Mouse (Mus musculus) heart, adult 2 months (tissue): ENCODE results near the gene Rab8b. TPM values are rescaled to one million over a fixed set of nuclear protein-coding genes. Genes with fewer than 3 reads are reported as not detected.

Experiments used
- DNase-seq, 2 experiments: peaks; one replicate each; pipeline ENCODE4 v3.0.0; 2021
- H3K27ac ChIP-seq: fragments of 200-600 bp; 2 replicates; pipeline ENCODE4 v1.8.1; 2022
- H3K27me3 ChIP-seq: fragments of 200-500 bp; 2 replicates; pipeline ENCODE4 v1.6.1; 2012; ENCODE audit warnings: mild to moderate bottlenecking, low read length, inconsistent platforms, mixed read lengths; ENCODE audit not compliant: control insufficient read depth, insufficient read depth
- H3K36me3 ChIP-seq: fragments of 200-500 bp; 2 replicates; pipeline ENCODE4 v1.6.1; 2012; ENCODE audit warnings: low read length, inconsistent platforms; ENCODE audit not compliant: control insufficient read depth, insufficient read depth
- H3K4me1 ChIP-seq: fragments of 200-500 bp; 2 replicates; pipeline ENCODE4 v1.6.1; 2011; ENCODE audit warnings: low read length; ENCODE audit not compliant: control insufficient read depth, insufficient read depth
- H3K4me3 ChIP-seq: fragments of 200-600 bp; 2 replicates; pipeline ENCODE4 v1.8.1; 2022
- H3K79me2 ChIP-seq: fragments of 200-500 bp; replicated peaks from 2 replicates; pipeline ENCODE4 v1.6.1; 2012; ENCODE audit warnings: mild to moderate bottlenecking, inconsistent platforms, low read length, moderate library complexity, mixed read lengths; ENCODE audit not compliant: control insufficient read depth, insufficient read depth
- H3K9ac ChIP-seq: fragments of 200-500 bp; 2 replicates; pipeline ENCODE4 v1.6.1; 2012; ENCODE audit warnings: low read depth, mild to moderate bottlenecking, control low read depth, inconsistent platforms, low read length, mixed read lengths
- CTCF ChIP-seq: fragments of 200-600 bp; IDR thresholded peaks from 2 replicates; pipeline ENCODE4 v1.8.1; 2022; ENCODE audit warnings: antibody characterized with exemption, mild to moderate bottlenecking, moderate library complexity
- EP300 ChIP-seq: fragments of 200-500 bp; IDR thresholded peaks from 2 replicates; pipeline ENCODE4 v1.6.1; 2011; ENCODE audit warnings: low read depth, low read length, control low read depth; ENCODE audit not compliant: insufficient read depth
- POLR2A ChIP-seq: fragments of 200-500 bp; IDR thresholded peaks from 2 replicates; pipeline ENCODE4 v1.6.1; 2011; ENCODE audit warnings: mild to moderate bottlenecking, low read depth, low read length, control low read depth; ENCODE audit not compliant: insufficient read depth
- WGBS: fragments of 180-500 bp; shearing (Covaris S2); methylation state at CpG from one replicate; pipeline ENCODE4 v1.1.7; 2018; 5-methylcytosine and 5-hydroxymethylcytosine counted together
- intact Hi-C: fragments of 180-260 bp; cut with DNase I; formaldehyde crosslinking; loops from one replicate; pipeline ENCODE4 v1.15.1; 2025
- polyA plus RNA-seq: library from polyadenylated mRNA; depleted of rRNA; stranded (reverse); fragments of >200 nt; gene quantifications from 2 replicates; pipeline ENCODE4 v1.2.3, GENCODE M21; 2012
- total RNA-seq, 2 experiments: library from RNA; stranded (reverse); gene quantifications; 2 replicates each; pipeline ENCODE4 v1.2.3; 2021

Rab8b gene
- total and polyA plus RNA-seq, 3 experiments, result 5.5 to 9.8 (median 8.5) TPM

- TF ChIP-seq POLR2A (no peak), EP300 (no peak), CTCF (no peak)
- WGBS, result 78% methylated on average over 19 of the region's 19 CpGs
Observed at GRCm38 (mm10) chr9:66933869-66934808, 14.7 kb upstream of the Rab8b start.

GRCm38 (mm10) chr9:66930351-66930750 is 10.9 kb upstream of the Rab8b start:
- WGBS, result 64% methylated on average over 7 of the region's 7 CpGs
- TF ChIP-seq CTCF (no peak), POLR2A (no peak), EP300 (no peak)
- no peak overlapping the region for H3K27ac ChIP-seq
- H3K4me3 ChIP-seq, result no peak overlapping the region
- 0 out of 2 replicates have a peak, but pooled peaks cover 2% of the 10 kb centered on the region for H3K27me3 ChIP-seq
- no peak overlapping the region for H3K9ac ChIP-seq
- DNase-seq, result no peak
- no peaks in the 10 kb centered on the region for H3K4me1 ChIP-seq
- H3K79me2 ChIP-seq, result no peaks in the 10 kb centered on the region
- H3K36me3 ChIP-seq, result no peaks in the 10 kb centered on the region
- intact Hi-C loops, result no loop called here

More at GRCm38 (mm10) chr9:66933869-66934808, 14.7 kb upstream of the Rab8b start:
- H3K27ac ChIP-seq, result no peak overlapping the region
- DNase-seq, result no peak
- no peaks in the 10 kb centered on the region; the same call in 1 of the 2 replicates for H3K4me1 ChIP-seq
- intact Hi-C loops, result no loop called here
- no peaks in the 10 kb centered on the region for H3K79me2 ChIP-seq
- no peaks in the 10 kb centered on the region for H3K36me3 ChIP-seq
- H3K9ac ChIP-seq, result no peak overlapping the region
- H3K27me3 ChIP-seq, result no peaks in the 10 kb centered on the region
- H3K4me3 ChIP-seq, result no peak overlapping the region

GRCm38 (mm10) chr9:66927696-66928402 is 8.4 kb upstream of the Rab8b start:
- intact Hi-C loops, result no loop called here

GRCm38 (mm10) chr9:66925853-66926252 is 6.4 kb upstream of the Rab8b start:
- H3K27me3 ChIP-seq, result 0 out of 2 replicates have a peak, but pooled peaks cover 3% of the 10 kb centered on the region
- 72% methylated on average over 3 of the region's 3 CpGs for WGBS
- H3K36me3 ChIP-seq, result no peaks in the 10 kb centered on the region
- no peak overlapping the region for H3K27ac ChIP-seq
- H3K79me2 ChIP-seq, result no peaks in the 10 kb centered on the region
- H3K9ac ChIP-seq, result no peak overlapping the region
- TF ChIP-seq POLR2A (no peak), EP300 (no peak), CTCF (no peak)
- no peak overlapping the region for H3K4me3 ChIP-seq
- no peaks in the 10 kb centered on the region for H3K4me1 ChIP-seq
- intact Hi-C loops, result no loop called here
- DNase-seq, result no peak

More at GRCm38 (mm10) chr9:66927696-66928402, 8.4 kb upstream of the Rab8b start:
- Histone ChIP-seq H3K79me2 (no peaks in the 10 kb centered on the region), H3K36me3 (no peaks in the 10 kb centered on the region), H3K4me1 (no peaks in the 10 kb centered on the region), H3K9ac (no peak overlapping the region), H3K4me3 (no peak overlapping the region), H3K27ac (no peak overlapping the region), H3K27me3 (0 out of 2 replicates have a peak, but pooled peaks cover 2% of the 10 kb centered on the region)
- no peak for TF ChIP-seq EP300
- no peak for TF ChIP-seq CTCF
- no peak for TF ChIP-seq POLR2A
- DNase-seq, result no peak
- 95% methylated on average over 8 of the region's 8 CpGs for WGBS

- Histone ChIP-seq H3K4me3 (no peak overlapping the region), H3K4me1 (peaks cover 9% of the 10 kb centered on the region), H3K36me3 (peaks cover 8% of the 10 kb centered on the region), H3K27ac (no peak overlapping the region), H3K9ac (no peak overlapping the region), H3K27me3 (0 out of 2 replicates have a peak, but pooled peaks cover 1% of the 10 kb centered on the region), H3K79me2 (no peaks in the 10 kb centered on the region; the same call in 1 of the 2 replicates)
- DNase-seq, result no peak
- WGBS, result 95% methylated on average over 1 of the region's 1 CpGs
- TF ChIP-seq EP300, result no peak
- TF ChIP-seq CTCF, result peak; percentile 41
- intact Hi-C loops, result no loop called here
Observed at GRCm38 (mm10) chr9:66922076-66922475, 2.6 kb upstream of the Rab8b start.
